In genomic region chr2:85280580-85280979, GRCm38 (mm10) we compare ENCODE assay signal across 26 mouse cellular contexts. TPM values are rescaled to one million over a fixed set of nuclear protein-coding genes. Genes with fewer than 3 reads are reported as not detected.
DNase-seq lines count a peak whose midpoint lies in the region; ATAC-seq and TF ChIP-seq lines count a peak whose summit lies in the region.
"Had no signal": no experiment of that assay in that cellular context is flagged by ENCODE, and none has a peak within 500 bp of the region (broad histone marks: within the 10 kb centered on the region; RNA-seq: fewer than 3 reads in every experiment).

No protein-coding gene starts in this region.

- H3K9me3 ChIP-seq in heart, postnatal 0 days (replicated peaks; ENCODE audit: control insufficient read depth, low read length), result no peaks in the 10 kb centered on the region
- no peaks in the 10 kb centered on the region for H3K9me3 ChIP-seq in lung, postnatal 0 days (ENCODE audit: low read length)
- no peaks in the 10 kb centered on the region for H3K9me3 ChIP-seq in neural tube, embryonic 15.5 days (replicated peaks)
- H3K9me3 ChIP-seq: embryonic facial prominence, embryonic 15.5 days; forebrain, embryonic 10.5 days; heart, embryonic 10.5 days; hindbrain, embryonic 13.5 days had no signal

- WGBS in heart, adult 2 months, result 25% methylated on average over 2 of the region's 2 CpGs
- 43% methylated on average over 2 of the region's 2 CpGs for WGBS in heart, postnatal 0 days
- WGBS in lung, postnatal 0 days, result 27% methylated on average over 2 of the region's 2 CpGs
- WGBS in neural tube, embryonic 15.5 days, result 29% methylated on average over 2 of the region's 2 CpGs

- H3K4me2 ChIP-seq in heart, postnatal 0 days (ENCODE audit: low read depth, low read length), result no peak overlapping the region
- H3K4me2 ChIP-seq in lung, postnatal 0 days (replicated peaks; ENCODE audit: low read depth, low read length), result no peak overlapping the region
- no peak overlapping the region for H3K4me2 ChIP-seq in neural tube, embryonic 15.5 days
- H3K4me2 ChIP-seq: embryonic facial prominence, embryonic 15.5 days; hindbrain, embryonic 13.5 days had no signal

- TF ChIP-seq POLR2A in heart, adult 2 months (IDR thresholded peaks at IDR 0.05; ENCODE audit: insufficient read depth, low read depth, low read length), result no peak

- no peak for TF ChIP-seq CTCF in heart, adult 2 months (IDR thresholded peaks at IDR 0.05)
- TF ChIP-seq CTCF in heart, postnatal 0 days (IDR thresholded peaks at IDR 0.05; ENCODE audit: low read depth), result no peak
- no peak for TF ChIP-seq CTCF in lung, postnatal 0 days (IDR thresholded peaks at IDR 0.05)

- H3K27me3 ChIP-seq in heart, adult 2 months (ENCODE audit: control insufficient read depth, insufficient read depth, low read length), result no peaks in the 10 kb centered on the region
- no peaks in the 10 kb centered on the region for H3K27me3 ChIP-seq in heart, postnatal 0 days (ENCODE audit: control insufficient read depth, insufficient read depth, low read length)
- no peaks in the 10 kb centered on the region for H3K27me3 ChIP-seq in lung, postnatal 0 days (replicated peaks; ENCODE audit: insufficient read depth, low read length)
- H3K27me3 ChIP-seq in neural tube, embryonic 15.5 days (replicated peaks), result no peaks in the 10 kb centered on the region
- H3K27me3 ChIP-seq: embryonic facial prominence, embryonic 15.5 days; hindbrain, embryonic 13.5 days had no signal

- intact Hi-C loops in heart, adult 2 months (cut with DNase I), result loop anchor here (1.0 to 10.0 kb wide), 3 partner anchors 15 to 284 kb away; no protein-coding TSS in a partner anchor
- intact Hi-C loops in heart, postnatal 10 days (cut with DNase I), result loop anchor here (2.0 kb wide), 1 partner anchor 28 kb away; no protein-coding TSS in a partner anchor
- intact Hi-C loops in heart, postnatal 25 days (cut with DNase I), result loop anchor here (1.0 to 10.0 kb wide), 2 partner anchors 28 to 244 kb away; no protein-coding TSS in a partner anchor
- intact Hi-C loops in gastrocnemius, postnatal 14 days (cut with DNase I; ENCODE audit: low total_unique reads), result no loop called here

- peak; percentile 25; the same call in 1 of the 2 replicates for ATAC-seq in heart, postnatal 0 days (ENCODE audit: insufficient read depth, low read depth)
- ATAC-seq in lung, postnatal 0 days, result peak; percentile 79
- peak; percentile 23; the same call in 1 of the 2 replicates for ATAC-seq in neural tube, embryonic 15.5 days (ENCODE audit: low FRiP score)
- ATAC-seq: hindbrain, postnatal 0 days; Patski had no signal

- peak overlapping the region; percentile 70 for H3K27ac ChIP-seq in heart, adult 2 months
- peak overlapping the region; percentile 56 for H3K27ac ChIP-seq in heart, postnatal 0 days (ENCODE audit: low read depth)
- no peak overlapping the region for H3K27ac ChIP-seq in lung, postnatal 0 days (ENCODE audit: low read length)
- no peak overlapping the region for H3K27ac ChIP-seq in neural tube, embryonic 15.5 days (replicated peaks)
- H3K27ac ChIP-seq: embryonic facial prominence, embryonic 15.5 days; forebrain, embryonic 10.5 days; heart, embryonic 10.5 days; hindbrain, embryonic 13.5 days; hindbrain, postnatal 0 days had no signal

- DNase-seq in heart, adult 2 months, result no peak
- DNase-seq in heart, postnatal 10 days, result no peak
- peak; percentile 8 for DNase-seq in heart, postnatal 0 days (ENCODE audit: low spot score)
- DNase-seq in heart, postnatal 25 days (ENCODE audit: low spot score), result no peak
- DNase-seq in lung, postnatal 0 days (ENCODE audit: low spot score), result peak; percentile 53
- no peak for DNase-seq in lung, postnatal 4 days
- DNase-seq in gastrocnemius, postnatal 14 days, result no peak
- DNase-seq: adrenal gland, postnatal 25 days; cerebellum, adult 2 months; cerebellum, postnatal 10 days; embryo, embryonic 11 days had no signal

- H3K79me2 ChIP-seq in heart, adult 2 months (replicated peaks; ENCODE audit: control insufficient read depth, insufficient read depth, low read length), result no peaks in the 10 kb centered on the region

- peaks cover 6% of the 10 kb centered on the region for H3K36me3 ChIP-seq in heart, adult 2 months (ENCODE audit: control insufficient read depth, insufficient read depth, low read length)
- H3K36me3 ChIP-seq in heart, postnatal 0 days (replicated peaks; ENCODE audit: control insufficient read depth, insufficient read depth, low read length), result no peaks in the 10 kb centered on the region
- H3K36me3 ChIP-seq in lung, postnatal 0 days (ENCODE audit: insufficient read depth, low read length), result no peaks in the 10 kb centered on the region
- no peaks in the 10 kb centered on the region for H3K36me3 ChIP-seq in neural tube, embryonic 15.5 days
- H3K36me3 ChIP-seq: embryonic facial prominence, embryonic 15.5 days; forebrain, embryonic 10.5 days; heart, embryonic 10.5 days; hindbrain, embryonic 13.5 days had no signal

- H3K4me1 ChIP-seq in heart, adult 2 months (ENCODE audit: control insufficient read depth, insufficient read depth, low read length), result peaks cover 10% of the 10 kb centered on the region
- peaks cover 5% of the 10 kb centered on the region; the same call in 1 of the 2 replicates for H3K4me1 ChIP-seq in heart, postnatal 0 days (ENCODE audit: control insufficient read depth, insufficient read depth)
- H3K4me1 ChIP-seq in lung, postnatal 0 days (ENCODE audit: insufficient read depth, low read depth, low read length), result no peaks in the 10 kb centered on the region
- H3K4me1 ChIP-seq in neural tube, embryonic 15.5 days, result peaks cover 5% of the 10 kb centered on the region
- H3K4me1 ChIP-seq: embryonic facial prominence, embryonic 15.5 days; hindbrain, embryonic 13.5 days had no signal

- H3K9ac ChIP-seq in heart, adult 2 months (ENCODE audit: low read depth, low read length), result no peak overlapping the region
- no peak overlapping the region for H3K9ac ChIP-seq in heart, postnatal 0 days (replicated peaks; ENCODE audit: low read depth, low read length)
- no peak overlapping the region for H3K9ac ChIP-seq in lung, postnatal 0 days (replicated peaks; ENCODE audit: low read depth)
- H3K9ac ChIP-seq in neural tube, embryonic 15.5 days (replicated peaks), result no peak overlapping the region
- H3K9ac ChIP-seq: embryonic facial prominence, embryonic 15.5 days; hindbrain, embryonic 13.5 days had no signal

- H3K4me3 ChIP-seq in heart, adult 2 months, result no peak overlapping the region
- no peak overlapping the region for H3K4me3 ChIP-seq in heart, postnatal 0 days (ENCODE audit: low read depth, low read length)
- H3K4me3 ChIP-seq in lung, postnatal 0 days (ENCODE audit: low read depth, low read length), result no peak overlapping the region
- H3K4me3 ChIP-seq in neural tube, embryonic 15.5 days (replicated peaks), result no peak overlapping the region
- H3K4me3 ChIP-seq: embryonic facial prominence, embryonic 15.5 days; erythroblast, embryonic 14.5 days; forebrain, embryonic 10.5 days; heart, embryonic 10.5 days; hindbrain, embryonic 13.5 days had no signal

- no peak for TF ChIP-seq EP300 in heart, adult 2 months (IDR thresholded peaks at IDR 0.05; ENCODE audit: insufficient read depth, low read depth, low read length)
- TF ChIP-seq EP300 in heart, postnatal 0 days (IDR thresholded peaks at IDR 0.05; ENCODE audit: low read depth), result no peak
- no peak for TF ChIP-seq EP300 in lung, postnatal 0 days (IDR thresholded peaks at IDR 0.05)

RNA-seq across cellular contexts. Expression of gene Olfr987, which starts 58.5 kb away (rescaled TPM):
- not detected for total RNA-seq in heart, adult 2 months (2021)
- not detected in 2 replicates for polyA plus RNA-seq in heart, adult 2 months (2012; rRNA removed)
- not detected for total RNA-seq in heart, postnatal 10 days (2021)
- total RNA-seq in heart, postnatal 0 days (2014; rRNA removed; ENCODE audit: low replicate concordance), result not detected in 2 replicates
- not detected in 2 replicates for polyA plus RNA-seq in heart, postnatal 0 days (2015; fragmentation: Nextera tagmentation; extraction: Ambion mirVana)
- not detected for total RNA-seq in heart, postnatal 25 days (2021)
- not detected in 2 replicates for polyA plus RNA-seq in lung, postnatal 0 days (2015; fragmentation: Nextera tagmentation; extraction: Ambion mirVana)
- polyA plus RNA-seq in neural tube, embryonic 15.5 days (2015; fragmentation: Nextera tagmentation; extraction: Ambion mirVana), result not detected in 2 replicates
- not detected for total RNA-seq in gastrocnemius, postnatal 14 days (2021)
- total RNA-seq: adrenal gland, adult 2 months; adrenal gland, postnatal 25 days; CH12.LX; gastrocnemius, postnatal 36 days; hematopoietic stem cell, adult 5-6 weeks; hindbrain, postnatal 0 days had no signal
- polyA plus RNA-seq: adrenal gland, adult 2 months; cerebellum, adult 2 months; embryonic facial prominence, embryonic 11.5 days; embryonic facial prominence, embryonic 15.5 days; erythroblast, embryonic 14.5 days; forebrain, embryonic 10.5 days; forebrain, embryonic 16.5 days; heart, embryonic 10.5 days; hindbrain, embryonic 13.5 days; hindbrain, postnatal 0 days; intestine, embryonic 14.5 days; Patski had no signal

Comparison
In these comparisons a context has a peak if more than half of its experiments do, and no peak if none do; other contexts are left out.
1. DNase-seq: peak in heart, postnatal 0 days (single experiment) and lung, postnatal 0 days (single experiment); none in heart, adult 2 months (0 of 2), heart, postnatal 10 days (0 of 2), heart, postnatal 25 days (single experiment), lung, postnatal 4 days (0 of 2) and gastrocnemius, postnatal 14 days (single experiment).
2. H3K27ac ChIP-seq: peak in heart, adult 2 months (single experiment) and heart, postnatal 0 days (single experiment); none in lung, postnatal 0 days (single experiment) and neural tube, embryonic 15.5 days (single experiment).
3. ATAC-seq: peak in every context shown above with its lines; median percentile 79 in lung, postnatal 0 days; 25 in heart, postnatal 0 days; 23 in neural tube, embryonic 15.5 days.